Mouse (Mus musculus) heart, adult 8-10 months (tissue): ENCODE data around the gene 1700016C15Rik. TPM values are rescaled to one million over a fixed set of nuclear protein-coding genes. Genes with fewer than 3 reads are reported as not detected.

Source experiments
- DNase-seq: peaks from one replicate; pipeline ENCODE4 v3.0.0; 2022; ENCODE audit warnings: low spot score
- total RNA-seq, 4 experiments: library from RNA; stranded (reverse); gene quantifications; 2 replicates each; pipeline ENCODE4 v1.2.4; 2022

The 1700016C15Rik gene
- total RNA-seq, 4 experiments from 2014 or later: not detected

GRCm38 (mm10) chr1:177717057-177717835 is 12.4 kb upstream of the 1700016C15Rik start:
- DNase-seq: no peak

- DNase-seq: no peak
These were observed 11.1 kb upstream of the 1700016C15Rik start for GRCm38 (mm10) chr1:177718340-177719028.

GRCm38 (mm10) chr1:177719029-177719427 is 10.6 kb upstream of the 1700016C15Rik start:
- no peak for DNase-seq

- no peak for DNase-seq
These were observed 5.8 kb upstream of the 1700016C15Rik start for GRCm38 (mm10) chr1:177723786-177724185.

GRCm38 (mm10) chr1:177726870-177727269 is 2.7 kb upstream of the 1700016C15Rik start:
- no peak for DNase-seq

- no peak for DNase-seq
These were observed 1.6 kb upstream of the 1700016C15Rik start for GRCm38 (mm10) chr1:177727883-177728525.

- DNase-seq: no peak
These were observed 2.4 kb downstream of the 1700016C15Rik start for GRCm38 (mm10) chr1:177731973-177732372.

- no peak for DNase-seq
These were observed 8.0 kb downstream of the 1700016C15Rik start for GRCm38 (mm10) chr1:177737505-177738105.

GRCm38 (mm10) chr1:177740707-177741106 is 11.1 kb downstream of the 1700016C15Rik start:
- no peak for DNase-seq

- no peak for DNase-seq
These were observed 12.5 kb downstream of the 1700016C15Rik start for GRCm38 (mm10) chr1:177742119-177742518.

GRCm38 (mm10) chr1:177744521-177745325 is 15.1 kb downstream of the 1700016C15Rik start:
- no peak for DNase-seq

GRCm38 (mm10) chr1:177747869-177748540 is 18.4 kb downstream of the 1700016C15Rik start:
- DNase-seq: no peak

- DNase-seq: no peak
These were observed 23.9 kb downstream of the 1700016C15Rik start for GRCm38 (mm10) chr1:177753496-177753895.

- no peak for DNase-seq
These were observed 27.6 kb downstream of the 1700016C15Rik start for GRCm38 (mm10) chr1:177757249-177757648.

- no peak for DNase-seq
These were observed 39.3 kb downstream of the 1700016C15Rik start for GRCm38 (mm10) chr1:177768931-177769330.

GRCm38 (mm10) chr1:177777397-177777796 is 47.8 kb downstream of the 1700016C15Rik start:
- no peak for DNase-seq

- no peak for DNase-seq
These were observed 63.2 kb downstream of the 1700016C15Rik start for GRCm38 (mm10) chr1:177792835-177793234.

GRCm38 (mm10) chr1:177794866-177795265 is 65.3 kb downstream of the 1700016C15Rik start:
- DNase-seq: no peak

- no peak for DNase-seq
These were observed 66.0 kb downstream of the 1700016C15Rik start for GRCm38 (mm10) chr1:177795421-177796192.
